Mouse (Mus musculus) layer of hippocampus, adult 2 months (tissue): ENCODE data around the gene Twf1. TPM values are rescaled to one million over a fixed set of nuclear protein-coding genes. Genes with fewer than 3 reads are reported as not detected.

Source experiments
- DNase-seq, 2 experiments: peaks; one replicate each; pipeline ENCODE4 v3.0.0; 2022; ENCODE audit warnings: low spot score in 2 of 2
- H3K27ac ChIP-seq: fragments of 200-600 bp; 2 replicates; pipeline ENCODE4 v1.8.1; 2022
- H3K4me3 ChIP-seq: fragments of 200-600 bp; 2 replicates; pipeline ENCODE4 v1.8.1; 2022; ENCODE audit warnings: mild to moderate bottlenecking
- CTCF ChIP-seq: fragments of 200-600 bp; conservative IDR thresholded peaks from 2 replicates; pipeline ENCODE4 v1.8.1; 2022; ENCODE audit warnings: antibody characterized with exemption, mild to moderate bottlenecking, moderate library complexity
- total RNA-seq, 2 experiments: library from RNA; stranded (reverse); gene quantifications; 2 replicates each; pipeline ENCODE4 v1.2.3; 2021

Gene Twf1
- total RNA-seq, 2 experiments from 2014 or later, result 52.0 to 69.4 TPM

GRCm38 (mm10) chr15:94565854-94566253 lies 23.8 kb downstream of the Twf1 start:
- H3K27ac ChIP-seq, result no peak overlapping the region
- no peak overlapping the region for H3K4me3 ChIP-seq
- no peak for DNase-seq
- no peak for TF ChIP-seq CTCF

GRCm38 (mm10) chr15:94564909-94565308 lies 24.8 kb downstream of the Twf1 start:
- no peak for TF ChIP-seq CTCF
- H3K4me3 ChIP-seq, result no peak overlapping the region
- H3K27ac ChIP-seq, result no peak overlapping the region
- DNase-seq, result no peak

- no peak for TF ChIP-seq CTCF
- Histone ChIP-seq H3K27ac (no peak overlapping the region), H3K4me3 (no peak overlapping the region)
- DNase-seq, result no peak
Observed at GRCm38 (mm10) chr15:94558895-94559656, 30.6 kb downstream of the Twf1 start.

DNA sequence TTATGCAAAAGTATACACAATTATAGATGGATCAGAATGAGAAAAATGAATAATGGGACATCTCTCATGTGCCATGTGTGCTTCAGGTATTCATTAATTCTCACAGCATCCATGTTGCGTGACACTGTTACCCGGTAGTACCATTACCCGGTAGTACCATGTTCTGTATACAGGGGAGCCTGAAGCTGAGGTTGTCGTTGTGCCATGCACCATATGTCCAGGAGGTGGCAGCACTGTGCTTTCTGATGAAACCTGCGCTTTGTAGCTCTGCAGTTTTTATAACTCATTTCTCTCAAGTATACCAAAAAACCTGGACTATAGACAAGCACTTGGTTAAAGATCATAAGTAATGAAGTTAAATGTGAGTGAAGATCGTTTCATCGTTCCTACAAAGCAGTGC lies 32.2 kb downstream of the Twf1 start:
- Histone ChIP-seq H3K27ac (no peak overlapping the region), H3K4me3 (no peak overlapping the region)
- peak; percentile 78 to 95 for DNase-seq
- peak; percentile 99 for TF ChIP-seq CTCF

GRCm38 (mm10) chr15:94553536-94553935 lies 36.2 kb downstream of the Twf1 start:
- Histone ChIP-seq H3K27ac (no peak overlapping the region), H3K4me3 (no peak overlapping the region)
- no peak for TF ChIP-seq CTCF
- DNase-seq, result no peak

DNA sequence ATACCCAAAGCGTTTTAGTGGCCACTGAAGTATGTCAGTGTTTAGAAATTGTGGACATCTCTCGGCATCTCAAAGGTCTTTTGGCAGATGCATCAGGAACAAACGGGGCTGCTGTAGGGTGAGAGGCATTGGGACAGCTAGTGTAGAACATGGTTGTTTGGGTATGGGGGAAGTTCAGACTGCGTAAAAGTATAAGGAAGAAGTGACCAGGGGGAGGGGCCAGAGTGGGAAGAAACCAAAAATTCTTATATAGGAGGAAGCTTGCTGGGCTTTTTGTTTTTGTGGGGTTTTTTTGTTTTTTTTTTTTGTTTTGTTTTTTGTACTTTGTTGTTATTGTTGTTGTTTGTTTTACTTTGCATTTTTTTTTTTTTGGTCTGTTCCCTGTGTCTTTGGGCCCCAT lies 44.8 kb downstream of the Twf1 start:
- no peak overlapping the region for H3K27ac ChIP-seq
- no peak overlapping the region for H3K4me3 ChIP-seq
- TF ChIP-seq CTCF, result no peak
- no peak for DNase-seq

DNA sequence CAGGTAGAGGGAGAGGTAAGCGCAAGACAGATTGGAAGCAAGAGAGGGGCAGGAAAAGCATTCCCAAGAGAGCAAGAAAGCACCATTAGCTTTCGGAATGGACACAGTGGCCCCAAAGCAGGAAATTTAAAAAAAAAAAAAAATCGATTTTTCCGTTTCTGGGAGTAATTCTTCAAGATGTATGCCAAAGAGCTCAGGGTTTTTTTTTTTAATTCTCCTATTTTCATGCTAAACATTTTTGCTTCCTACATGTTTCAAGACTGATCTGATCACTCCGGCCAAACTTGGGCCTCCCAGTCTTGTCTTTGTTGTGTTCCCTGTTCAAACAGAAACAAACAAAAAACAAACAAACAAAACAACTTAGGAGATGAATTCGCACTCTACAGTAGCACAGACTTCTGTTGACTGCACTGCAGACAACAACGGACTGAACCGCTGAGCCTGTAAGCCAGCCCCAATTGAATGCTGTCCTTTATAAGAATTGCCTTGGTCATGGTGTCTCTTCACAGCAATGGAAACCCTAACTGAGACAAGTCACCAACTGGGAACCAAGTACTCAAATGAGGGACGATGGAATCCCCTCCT lies 45.5 kb downstream of the Twf1 start:
- TF ChIP-seq CTCF, result no peak
- Histone ChIP-seq H3K4me3 (peak overlapping the region; percentile 81), H3K27ac (peak overlapping the region; percentile 94)
- no peak for DNase-seq

DNA sequence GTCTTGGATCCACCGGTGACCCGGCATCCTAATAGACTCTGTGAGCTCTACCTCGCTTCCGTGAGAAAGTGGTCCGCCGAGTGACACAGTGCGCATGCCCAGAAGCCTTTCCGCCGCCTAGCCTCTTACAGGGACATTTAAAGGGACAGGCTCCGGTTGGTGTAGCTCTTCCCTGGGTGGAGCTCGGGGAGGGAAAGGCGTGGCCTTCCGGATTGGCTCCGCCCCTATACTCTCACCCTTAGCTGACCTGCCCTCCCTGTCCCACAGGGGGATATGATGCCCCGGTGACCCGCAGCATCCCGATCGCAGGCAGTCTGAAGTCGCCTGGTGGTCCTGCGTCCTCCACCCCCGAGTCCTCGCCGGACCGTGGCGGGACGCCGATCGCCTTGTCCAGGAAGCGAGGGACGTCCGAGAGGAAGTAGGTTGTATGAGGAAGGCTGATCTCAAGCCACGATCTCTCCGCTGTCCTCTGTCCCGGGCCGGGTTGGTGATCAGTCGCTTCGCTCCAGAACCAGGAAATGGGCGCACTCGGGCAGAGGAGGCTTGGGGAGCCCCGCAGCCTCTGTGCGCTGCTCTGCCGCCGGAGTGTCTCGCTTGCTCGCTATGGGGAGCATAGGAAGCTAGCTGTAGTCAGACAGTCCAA lies 46.2 kb downstream of the Twf1 start, which contains the start of the genes Pus7l and Irak4:
Gene Pus7l, minus strand, starts transcription at position 139 of the 643 bp plus-strand sequence.
Gene Irak4, plus strand, starts transcription at position 235 of the 643 bp plus-strand sequence.
- peak within 1 kb of the TSS; percentile 81 for H3K4me3 ChIP-seq
- DNase-seq, result peak; percentile 89 to 93
- peak; percentile 44 for TF ChIP-seq CTCF
- peak within 1 kb of the TSS; percentile 94 for H3K27ac ChIP-seq

DNA sequence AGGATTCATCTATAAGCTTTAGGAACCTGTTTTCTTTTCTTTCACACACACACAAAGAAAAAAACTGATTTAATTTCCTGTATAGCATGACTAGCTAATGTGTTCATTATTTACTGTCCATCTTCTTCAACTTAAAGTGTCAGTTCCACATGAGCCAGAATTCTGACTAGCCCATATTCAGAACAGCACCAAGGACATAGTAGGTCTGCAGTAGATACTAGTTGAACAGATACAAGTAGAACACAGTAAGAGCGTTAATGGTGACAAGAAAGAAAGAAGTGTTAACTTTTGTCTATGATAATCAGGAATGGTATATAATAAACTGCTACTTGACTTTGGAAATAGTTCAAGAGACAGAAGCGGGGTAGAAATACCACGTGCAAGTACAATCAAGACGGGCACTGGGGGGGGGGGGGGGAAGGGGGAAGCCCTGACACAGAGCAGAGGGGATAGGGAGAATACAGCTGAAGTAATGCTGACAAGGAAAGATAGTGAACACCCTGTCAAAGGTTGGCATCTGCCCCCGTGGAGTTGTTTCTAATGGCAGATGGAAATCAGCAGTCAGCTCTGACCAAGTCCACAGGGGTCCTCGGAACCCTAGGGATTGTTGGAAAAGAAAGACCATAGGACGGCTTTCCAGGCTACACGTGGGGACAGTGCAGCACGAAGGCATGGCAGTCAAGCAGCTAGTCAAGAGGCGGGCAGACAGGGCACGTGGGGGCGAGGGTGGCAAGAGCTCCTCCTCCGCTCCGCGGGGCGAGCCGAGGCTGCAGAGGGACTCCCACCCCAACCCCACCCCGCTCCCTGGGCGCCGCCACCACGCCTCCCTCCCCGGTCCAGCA lies 46.9 kb downstream of the Twf1 start:
- DNase-seq, result no peak
- Histone ChIP-seq H3K4me3 (peak overlapping the region; percentile 81), H3K27ac (peak overlapping the region; percentile 94)
- TF ChIP-seq CTCF, result no peak

GRCm38 (mm10) chr15:94539296-94539695 lies 50.4 kb downstream of the Twf1 start:
- no peak overlapping the region for H3K4me3 ChIP-seq
- TF ChIP-seq CTCF, result no peak

GRCm38 (mm10) chr15:94535521-94535920 lies 54.2 kb downstream of the Twf1 start:
- no peak for DNase-seq
- no peak overlapping the region for H3K4me3 ChIP-seq
- H3K27ac ChIP-seq, result no peak overlapping the region
- TF ChIP-seq CTCF, result no peak

More at GRCm38 (mm10) chr15:94539296-94539695, 50.4 kb downstream of the Twf1 start:
- DNase-seq, result no peak
- H3K27ac ChIP-seq, result no peak overlapping the region

- TF ChIP-seq CTCF, result no peak
- no peak for DNase-seq
- Histone ChIP-seq H3K4me3 (no peak overlapping the region), H3K27ac (no peak overlapping the region)
Observed at GRCm38 (mm10) chr15:94532956-94533355, 56.7 kb downstream of the Twf1 start.
